Mouse (Mus musculus) embryonic facial prominence, embryonic 12.5 days (tissue): Measurements from ENCODE around the gene Creb3. TPM values are rescaled to one million over a fixed set of nuclear protein-coding genes. Genes with fewer than 3 reads are reported as not detected.
A peak's percentile ranks its signal among the peaks of the same experiment; 100 is the strongest.

Experiments
- ATAC-seq: fragments of 200-750 bp; cut with Nextera tagmentation; 2 replicates; pipeline ENCODE4 v1.8.0; 2017; ENCODE audit not compliant: insufficient number of reproducible peaks, insufficient read depth, low FRiP score, low TSS enrichment
- H3K27ac ChIP-seq: fragments of 300-500 bp; sonication (generic); 2 replicates; pipeline ENCODE4 v1.5.1; 2016; ENCODE audit warnings: mild to moderate bottlenecking
- H3K27me3 ChIP-seq: fragments of 300-500 bp; sonication (generic); 2 replicates; pipeline ENCODE4 v1.6.1; 2016; ENCODE audit warnings: mild to moderate bottlenecking, moderate library complexity
- H3K36me3 ChIP-seq: fragments of 300-500 bp; sonication (generic); 2 replicates; pipeline ENCODE4 v1.6.1; 2016; ENCODE audit warnings: mild to moderate bottlenecking
- H3K4me1 ChIP-seq: fragments of 300-500 bp; sonication (generic); 2 replicates; pipeline ENCODE4 v1.6.1; 2016
- H3K4me2 ChIP-seq: fragments of 300-500 bp; sonication (generic); replicated peaks from 2 replicates; pipeline ENCODE4 v1.6.1; 2016; ENCODE audit warnings: mild to moderate bottlenecking, moderate library complexity
- H3K4me3 ChIP-seq: fragments of 300-500 bp; sonication (generic); 2 replicates; pipeline ENCODE4 v1.5.1; 2016; ENCODE audit warnings: mild to moderate bottlenecking
- H3K9ac ChIP-seq: fragments of 300-500 bp; sonication (generic); 2 replicates; pipeline ENCODE4 v1.6.1; 2016; ENCODE audit warnings: mild to moderate bottlenecking, moderate library complexity
- H3K9me3 ChIP-seq: fragments of 300-500 bp; sonication (generic); 2 replicates; pipeline ENCODE4 v1.6.1; 2016; ENCODE audit warnings: mild to moderate bottlenecking, moderate library complexity
- WGBS: fragments of 180-500 bp; shearing (Covaris S2); methylation state at CpG from one replicate; pipeline ENCODE4 v1.1.7; 2016; 5-methylcytosine and 5-hydroxymethylcytosine counted together
- polyA plus RNA-seq: library from polyadenylated mRNA; unstranded; fragments of >200 nt; fragmentation: Nextera tagmentation; extraction: Ambion mirVana; gene quantifications from 2 replicates; pipeline ENCODE4 v1.2.1, GENCODE M21; 2016

Gene Creb3
- polyA plus RNA-seq, 1 experiment from 2014 or later, result 43.5 TPM

GRCm38 (mm10) chr4:43558631-43559356 is 3.3 kb upstream of the Creb3 start:
- H3K9me3 ChIP-seq, result no peaks in the 10 kb centered on the region
- H3K27ac ChIP-seq, result peak overlapping the region; percentile 87
- H3K4me2 ChIP-seq, result peak overlapping the region; percentile 41
- H3K27me3 ChIP-seq, result no peaks in the 10 kb centered on the region
- peaks cover 29% of the 10 kb centered on the region for H3K36me3 ChIP-seq
- 17% methylated on average over 13 of the region's 13 CpGs for WGBS
- H3K4me3 ChIP-seq, result peak overlapping the region; percentile 18
- H3K4me1 ChIP-seq, result peaks cover 50% of the 10 kb centered on the region
- ATAC-seq, result no peak
- H3K9ac ChIP-seq, result peak overlapping the region; percentile 47

- ATAC-seq, result no peak
- H3K27ac ChIP-seq, result peak overlapping the region; percentile 26; the same call in 1 of the 2 replicates
- H3K9me3 ChIP-seq, result no peaks in the 10 kb centered on the region
- H3K27me3 ChIP-seq, result no peaks in the 10 kb centered on the region
- H3K36me3 ChIP-seq, result peaks cover 22% of the 10 kb centered on the region
- H3K9ac ChIP-seq, result 0 out of 2 replicates have a peak overlapping the region, but pooled peaks have one; percentile 1
- peaks cover 52% of the 10 kb centered on the region for H3K4me1 ChIP-seq
- peak overlapping the region; percentile 93; the same call in 1 of the 2 replicates for H3K4me3 ChIP-seq
- 66% methylated on average over 13 of the region's 13 CpGs for WGBS
- peak overlapping the region; percentile 82 for H3K4me2 ChIP-seq
These were observed 2.5 kb upstream of the Creb3 start for GRCm38 (mm10) chr4:43559519-43560242.

- 20% methylated on average over 6 of the region's 6 CpGs for WGBS
- peak overlapping the region; percentile 93 for H3K4me3 ChIP-seq
- H3K9ac ChIP-seq, result 0 out of 2 replicates have a peak overlapping the region, but pooled peaks have one; percentile 1
- no peak for ATAC-seq
- peaks cover 52% of the 10 kb centered on the region for H3K4me1 ChIP-seq
- H3K36me3 ChIP-seq, result peaks cover 22% of the 10 kb centered on the region
- H3K27me3 ChIP-seq, result no peaks in the 10 kb centered on the region
- peak overlapping the region; percentile 82 for H3K4me2 ChIP-seq
- H3K9me3 ChIP-seq, result no peaks in the 10 kb centered on the region
- H3K27ac ChIP-seq, result peak overlapping the region; percentile 26; the same call in 1 of the 2 replicates
These were observed 1.9 kb upstream of the Creb3 start for GRCm38 (mm10) chr4:43560243-43560611.

GRCm38 (mm10) chr4:43560976-43561375 is 1.2 kb upstream of the Creb3 start:
- Histone ChIP-seq H3K27ac (peak overlapping the region; percentile 99; the same call in 1 of the 2 replicates), H3K4me2 (peak overlapping the region; percentile 82), H3K4me3 (peak overlapping the region; percentile 93), H3K9me3 (no peaks in the 10 kb centered on the region), H3K36me3 (peaks cover 22% of the 10 kb centered on the region), H3K4me1 (peaks cover 52% of the 10 kb centered on the region), H3K9ac (peak overlapping the region; percentile 95), H3K27me3 (no peaks in the 10 kb centered on the region)
- no peak for ATAC-seq
- WGBS, result 30% methylated on average over 2 of the region's 2 CpGs

- H3K9me3 ChIP-seq, result no peaks in the 10 kb centered on the region
- H3K4me3 ChIP-seq, result peak overlapping the region; percentile 93
- H3K27me3 ChIP-seq, result no peaks in the 10 kb centered on the region
- H3K9ac ChIP-seq, result peak overlapping the region; percentile 95
- 3% methylated on average over 16 of the region's 16 CpGs for WGBS
- 0 out of 2 replicates have a peak, but pooled peaks have one; percentile 23 for ATAC-seq
- peaks cover 52% of the 10 kb centered on the region for H3K4me1 ChIP-seq
- H3K4me2 ChIP-seq, result peak overlapping the region; percentile 82
- peaks cover 22% of the 10 kb centered on the region for H3K36me3 ChIP-seq
- H3K27ac ChIP-seq, result peak overlapping the region; percentile 99
These were observed 616 bp upstream of the Creb3 start for GRCm38 (mm10) chr4:43561436-43561996.

- Histone ChIP-seq H3K4me3 (peak overlapping the region; percentile 93), H3K4me1 (peaks cover 44% of the 10 kb centered on the region), H3K36me3 (peaks cover 35% of the 10 kb centered on the region), H3K27me3 (no peaks in the 10 kb centered on the region), H3K9ac (peak overlapping the region; percentile 95), H3K4me2 (peak overlapping the region; percentile 82), H3K9me3 (no peaks in the 10 kb centered on the region), H3K27ac (peak overlapping the region; percentile 99; the same call in 1 of the 2 replicates)
- WGBS, result 7% methylated on average over 22 of the region's 22 CpGs
- ATAC-seq, result peak; percentile 2; the same call in 1 of the 2 replicates
These were observed 853 bp downstream of the Creb3 start for GRCm38 (mm10) chr4:43562769-43563600.

GRCm38 (mm10) chr4:43563601-43563875 is 1.4 kb downstream of the Creb3 start:
- ATAC-seq, result no peak
- Histone ChIP-seq H3K27ac (no peak overlapping the region), H3K4me1 (peaks cover 39% of the 10 kb centered on the region), H3K4me2 (peak overlapping the region; percentile 82), H3K9ac (peak overlapping the region; percentile 95; the same call in 1 of the 2 replicates), H3K36me3 (peaks cover 40% of the 10 kb centered on the region), H3K4me3 (peak overlapping the region; percentile 93), H3K9me3 (no peaks in the 10 kb centered on the region), H3K27me3 (no peaks in the 10 kb centered on the region)
- 84% methylated on average over 4 of the region's 4 CpGs for WGBS

- no peak overlapping the region for H3K9ac ChIP-seq
- H3K4me1 ChIP-seq, result peaks cover 32% of the 10 kb centered on the region
- H3K27me3 ChIP-seq, result no peaks in the 10 kb centered on the region
- no peaks in the 10 kb centered on the region for H3K9me3 ChIP-seq
- WGBS, result 51% methylated on average over 2 of the region's 2 CpGs
- H3K4me2 ChIP-seq, result 0 out of 2 replicates have a peak overlapping the region, but pooled peaks have one; percentile 2
- no peak for ATAC-seq
- no peak overlapping the region for H3K27ac ChIP-seq
- H3K36me3 ChIP-seq, result peaks cover 47% of the 10 kb centered on the region
- 0 out of 2 replicates have a peak overlapping the region, but pooled peaks have one; percentile 13 for H3K4me3 ChIP-seq
These were observed 2.1 kb downstream of the Creb3 start for GRCm38 (mm10) chr4:43564231-43564630.

GRCm38 (mm10) chr4:43567140-43567539 is 5.0 kb downstream of the Creb3 start:
- ATAC-seq, result no peak
- no peaks in the 10 kb centered on the region for H3K27me3 ChIP-seq
- 97% methylated on average over 9 of the region's 9 CpGs for WGBS
- no peak overlapping the region for H3K4me2 ChIP-seq
- peaks cover 10% of the 10 kb centered on the region for H3K4me1 ChIP-seq
- peaks cover 76% of the 10 kb centered on the region for H3K36me3 ChIP-seq
- H3K9ac ChIP-seq, result no peak overlapping the region
- H3K4me3 ChIP-seq, result no peak overlapping the region
- no peak overlapping the region for H3K27ac ChIP-seq
- H3K9me3 ChIP-seq, result no peaks in the 10 kb centered on the region

- no peak overlapping the region for H3K4me2 ChIP-seq
- H3K27ac ChIP-seq, result no peak overlapping the region
- no peaks in the 10 kb centered on the region for H3K27me3 ChIP-seq
- no peak overlapping the region for H3K4me3 ChIP-seq
- no peak overlapping the region for H3K9ac ChIP-seq
- H3K36me3 ChIP-seq, result peaks cover 80% of the 10 kb centered on the region
- no peaks in the 10 kb centered on the region for H3K9me3 ChIP-seq
- ATAC-seq, result no peak
- H3K4me1 ChIP-seq, result peaks cover 17% of the 10 kb centered on the region
- 84% methylated on average over 6 of the region's 6 CpGs for WGBS
These were observed 9.4 kb downstream of the Creb3 start for GRCm38 (mm10) chr4:43571395-43572045.
